Mouse (Mus musculus): ENCODE data around the gene Il1rl1. TPM values are rescaled to one million over a fixed set of nuclear protein-coding genes. Genes with fewer than 3 reads are reported as not detected.

Il1rl1 gene
- total and polyA plus RNA-seq, 3 experiments = 44.4 to 68.4 TPM; not detected in 1

DNA sequence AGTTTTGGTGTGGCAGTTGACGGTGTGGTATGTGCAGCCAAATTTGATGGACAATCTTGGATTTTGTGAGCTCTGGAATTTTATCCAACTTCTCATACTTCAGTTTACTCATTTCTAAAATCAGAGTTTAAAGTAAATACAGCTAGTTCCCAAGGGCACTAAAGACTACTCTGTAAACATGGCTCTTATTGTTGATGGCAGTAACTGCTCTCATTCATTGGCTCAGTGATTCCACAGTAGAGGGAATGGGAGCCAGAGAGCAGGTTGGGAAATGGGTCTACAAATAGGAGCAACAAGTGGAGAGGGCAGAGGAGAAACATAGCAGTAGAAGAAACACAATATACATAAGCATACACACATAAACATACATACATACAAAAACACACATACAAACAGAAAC, 70.3 kb downstream of the Il1rl1 start:
- Histone ChIP-seq H3K27ac (ENCODE audit: control insufficient read depth, low read depth, low read length) (no peak overlapping the region), H3K9me3 (replicated peaks; ENCODE audit: insufficient read depth, low read length) (no peaks in the 10 kb centered on the region), H3K27me3 (ENCODE audit: control insufficient read depth in 1 of 2, insufficient read depth in 2 of 2, low read length in 2 of 2) (peaks cover 0 to 1% of the 10 kb centered on the region in 2 experiments; a peak in 1 of 4 replicates), H3K79me2 (ENCODE audit: control insufficient read depth, insufficient read depth, low read length, poor library complexity) (no peaks in the 10 kb centered on the region), H3K4me3 (ENCODE audit: control insufficient read depth in 1 of 2, insufficient read depth in 1 of 2, low read depth in 2 of 2, low read length in 2 of 2) (no peak overlapping the region), H3K9ac (ENCODE audit: control insufficient read depth, low read depth, low read length, poor library complexity, severe bottlenecking) (no peak overlapping the region), H3K4me1 (ENCODE audit: control insufficient read depth in 1 of 2, insufficient read depth in 2 of 2, low read length in 2 of 2) (no peaks in the 10 kb centered on the region), H3K36me3 (ENCODE audit: control insufficient read depth in 1 of 2, insufficient read depth in 2 of 2, low read length in 2 of 2) (no peaks in the 10 kb centered on the region)
- no peak for TF ChIP-seq POLR2A (IDR thresholded peaks at IDR 0.05; ENCODE audit: control insufficient read depth in 1 of 2, insufficient read depth in 1 of 2, low read depth in 1 of 2, low read length in 2 of 2, poor library complexity in 1 of 2)
- TF ChIP-seq ZKSCAN1 (IDR thresholded peaks at IDR 0.05; ENCODE audit: low read depth, low read length) = no peak
- no peak for TF ChIP-seq SIN3A (IDR thresholded peaks at IDR 0.05; ENCODE audit: low read length)
- TF ChIP-seq MXI1 (IDR thresholded peaks at IDR 0.05; ENCODE audit: low read depth, low read length) = no peak
- no peak for TF ChIP-seq NRF1 (IDR thresholded peaks at IDR 0.05; ENCODE audit: insufficient read depth, low read depth, low read length, poor library complexity, severe bottlenecking)
- TF ChIP-seq MAFK (IDR thresholded peaks at IDR 0.05; ENCODE audit: borderline replicate concordance, low read depth, low read length) = no peak
- TF ChIP-seq POLR2AphosphoS2 (IDR thresholded peaks at IDR 0.05; ENCODE audit: low read length) = no peak
- no peak for TF ChIP-seq MYC (IDR thresholded peaks at IDR 0.05; ENCODE audit: low read depth, low read length)
- TF ChIP-seq CHD1 (IDR thresholded peaks at IDR 0.05; ENCODE audit: low read depth, low read length) = no peak
- TF ChIP-seq USF1 (IDR thresholded peaks at IDR 0.05; ENCODE audit: low read depth, low read length) = no peak
- no peak for TF ChIP-seq TCF12 (IDR thresholded peaks at IDR 0.05; ENCODE audit: low read depth, low read length)
- no peak for TF ChIP-seq MEF2A (IDR thresholded peaks at IDR 0.05; ENCODE audit: extremely low read depth, insufficient replicate concordance, low read depth, low read length, poor library complexity, severe bottlenecking)
- DNase-seq (ENCODE audit: low read depth, low spot score) = no peak

DNA sequence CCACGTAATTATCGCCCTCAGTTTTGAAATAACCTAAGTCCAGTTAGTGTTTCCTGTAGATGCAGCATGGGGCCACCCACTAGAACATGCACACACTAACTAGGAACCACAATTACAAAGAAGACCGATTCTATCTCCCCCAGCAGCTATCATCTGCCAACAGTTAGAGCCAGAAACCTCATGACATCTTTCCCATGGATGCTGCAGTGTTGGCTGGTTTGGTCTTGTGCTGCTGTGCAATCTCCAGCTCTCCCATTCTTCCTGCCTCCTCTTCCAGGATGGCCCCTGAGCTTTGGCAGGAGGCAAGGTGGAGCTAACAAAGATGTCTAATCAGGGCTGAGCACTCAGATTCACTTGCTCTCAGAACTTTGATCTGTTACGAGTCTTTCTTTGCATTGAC, 71.8 kb downstream of the Il1rl1 start:
- Histone ChIP-seq H3K4me1 (ENCODE audit: control insufficient read depth in 1 of 2, insufficient read depth in 2 of 2, low read length in 2 of 2) (no peaks in the 10 kb centered on the region), H3K36me3 (ENCODE audit: control insufficient read depth in 1 of 2, insufficient read depth in 2 of 2, low read length in 2 of 2) (no peaks in the 10 kb centered on the region), H3K9ac (ENCODE audit: control insufficient read depth, low read depth, low read length, poor library complexity, severe bottlenecking) (no peak overlapping the region), H3K9me3 (replicated peaks; ENCODE audit: insufficient read depth, low read length) (no peaks in the 10 kb centered on the region), H3K27me3 (ENCODE audit: control insufficient read depth in 1 of 2, insufficient read depth in 2 of 2, low read length in 2 of 2) (peaks cover 0 to 1% of the 10 kb centered on the region in 2 experiments; a peak in 1 of 4 replicates), H3K4me3 (ENCODE audit: control insufficient read depth in 1 of 2, insufficient read depth in 1 of 2, low read depth in 2 of 2, low read length in 2 of 2) (no peak overlapping the region), H3K27ac (ENCODE audit: control insufficient read depth, low read depth, low read length) (no peak overlapping the region), H3K79me2 (ENCODE audit: control insufficient read depth, insufficient read depth, low read length, poor library complexity) (no peaks in the 10 kb centered on the region)
- DNase-seq (ENCODE audit: low read depth, low spot score) = no peak
- TF ChIP-seq CTCF (IDR thresholded peaks at IDR 0.05 in 2 of 3, conservative IDR thresholded peaks at IDR 0.05 in 1 of 3; ENCODE audit: control insufficient read depth in 1 of 3, insufficient read depth in 1 of 3, low read depth in 2 of 3, low read length in 3 of 3, poor library complexity in 1 of 3, severe bottlenecking in 1 of 3) (no peak), ZNF384 (IDR thresholded peaks at IDR 0.05; ENCODE audit: low read depth, low read length) (no peak), POLR2AphosphoS2 (IDR thresholded peaks at IDR 0.05; ENCODE audit: low read length) (no peak), CHD1 (IDR thresholded peaks at IDR 0.05; ENCODE audit: low read depth, low read length) (no peak), ZKSCAN1 (IDR thresholded peaks at IDR 0.05; ENCODE audit: low read depth, low read length) (no peak), TBP (IDR thresholded peaks at IDR 0.05; ENCODE audit: low read depth, low read length) (no peak), SMC3 (IDR thresholded peaks at IDR 0.05; ENCODE audit: low read depth, low read length) (no peak), ELF1 (IDR thresholded peaks at IDR 0.05; ENCODE audit: low read depth, low read length) (no peak), ZC3H11A (IDR thresholded peaks at IDR 0.05; ENCODE audit: low read depth, low read length) (no peak)

All from MEL (cell line).